Mouse (Mus musculus) E14TG2a.4 (cell line): ENCODE measurements around the gene Gpn2.
A peak's percentile ranks its signal among the peaks of the same experiment; 100 is the strongest.

Experiments
- H3K27me3 ChIP-seq: 2 replicates; pipeline ENCODE4 v1.6.1; 2014; ENCODE audit warnings: low read length, control low read depth; ENCODE audit not compliant: insufficient read depth
- H3K36me3 ChIP-seq: 2 replicates; pipeline ENCODE4 v1.6.1; 2014; ENCODE audit warnings: low read length, control low read depth; ENCODE audit not compliant: insufficient read depth
- H3K4me1 ChIP-seq: replicated peaks from 2 replicates; pipeline ENCODE4 v1.6.1; 2014; ENCODE audit warnings: low read depth, low read length, control low read depth
- H3K4me3 ChIP-seq: replicated peaks from 2 replicates; pipeline ENCODE4 v1.5.1; 2014; ENCODE audit warnings: mild to moderate bottlenecking, low read length
- H3K9me3 ChIP-seq: 2 replicates; pipeline ENCODE4 v1.6.1; 2014; ENCODE audit warnings: low read length, control low read depth
- CTCF ChIP-seq: conservative IDR thresholded peaks from 2 replicates; pipeline ENCODE4 v1.5.1; 2014; ENCODE audit warnings: low read length
- NANOG ChIP-seq: IDR thresholded peaks from 2 replicates; pipeline ENCODE4 v1.6.1; 2014; ENCODE audit warnings: borderline replicate concordance, low read length, mixed read lengths
- POU5F1 ChIP-seq: IDR thresholded peaks from 2 replicates; pipeline ENCODE4 v1.6.1; 2014; ENCODE audit warnings: low read length, borderline replicate concordance

Gpn2 gene

GRCm38 (mm10) chr4:133584059-133584951 is at the start of gene Gpn2:
Gene Gpn2 (plus strand): TSS chr4:133584362.
- H3K27me3 ChIP-seq, result no peaks in the 10 kb centered on the region
- TF ChIP-seq CTCF (no peak), NANOG (no peak), POU5F1 (no peak)
- peaks cover 80% of the 10 kb centered on the region for H3K36me3 ChIP-seq
- peaks cover 58% of the 10 kb centered on the region for H3K4me1 ChIP-seq
- H3K4me3 ChIP-seq, result peak within 1 kb of the TSS; percentile 97
- H3K9me3 ChIP-seq, result no peaks in the 10 kb centered on the region

DNA sequence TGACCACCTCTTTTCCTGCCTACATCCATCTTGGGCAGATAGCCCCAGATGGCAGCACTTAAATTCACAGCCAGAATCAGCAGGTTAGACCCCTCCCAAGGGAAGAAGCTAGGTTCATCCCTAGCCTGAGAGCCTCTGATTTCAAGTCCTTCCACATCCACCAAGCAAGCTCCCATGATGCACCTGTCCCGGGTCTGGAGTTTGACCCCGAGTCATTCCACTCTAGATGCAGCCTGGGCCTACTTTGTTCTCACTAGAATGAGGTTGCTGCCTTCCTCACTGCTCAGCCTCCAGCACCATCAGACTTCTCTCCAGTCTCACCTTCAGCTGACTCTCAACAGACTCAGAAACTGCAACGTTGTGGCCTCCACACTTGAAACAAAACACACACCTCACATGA is 48.1 kb upstream of the Gpn2 start:
- TF ChIP-seq CTCF, result no peak
- no peak for TF ChIP-seq POU5F1
- no peak for TF ChIP-seq NANOG
- peaks cover 61% of the 10 kb centered on the region for H3K4me1 ChIP-seq
- H3K4me3 ChIP-seq, result no peak overlapping the region
- peaks cover 94% of the 10 kb centered on the region for H3K36me3 ChIP-seq
- H3K9me3 ChIP-seq, result no peaks in the 10 kb centered on the region
- no peaks in the 10 kb centered on the region for H3K27me3 ChIP-seq

- no peak overlapping the region for H3K4me3 ChIP-seq
- H3K9me3 ChIP-seq, result no peaks in the 10 kb centered on the region
- H3K27me3 ChIP-seq, result no peaks in the 10 kb centered on the region
- H3K36me3 ChIP-seq, result peaks cover 94% of the 10 kb centered on the region
- TF ChIP-seq POU5F1, result no peak
- no peak for TF ChIP-seq CTCF
- TF ChIP-seq NANOG, result no peak
- peaks cover 62% of the 10 kb centered on the region for H3K4me1 ChIP-seq
These were observed 47.5 kb upstream of the Gpn2 start for GRCm38 (mm10) chr4:133536652-133537051.

- peak within 1 kb of the TSS; percentile 98 for H3K4me3 ChIP-seq
These were observed 38.6 kb upstream of the Gpn2 start, which contains the start of gene Nudc for GRCm38 (mm10) chr4:133545272-133546231. Gene Nudc (minus strand): TSS chr4:133545996.

DNA sequence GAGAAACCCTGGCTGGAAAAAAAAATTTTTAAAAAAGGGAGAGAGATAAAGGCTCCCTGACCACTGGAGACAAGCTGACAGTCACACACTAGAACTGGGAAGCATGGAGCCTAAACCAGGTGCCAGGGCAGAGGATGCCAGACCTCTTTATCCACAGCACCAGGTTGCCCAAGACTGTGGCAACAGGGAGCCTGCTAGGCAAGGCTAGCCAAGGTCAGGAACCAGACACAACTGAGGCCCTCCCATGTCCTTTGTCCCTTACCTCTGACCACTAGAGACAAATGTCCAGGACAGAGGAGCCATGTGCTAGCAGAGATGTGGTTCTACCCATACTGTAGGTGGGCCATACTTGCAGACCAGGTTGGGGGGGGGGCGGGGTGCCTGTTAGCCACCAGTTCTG is 32.1 kb upstream of the Gpn2 start:
- no peak overlapping the region for H3K4me3 ChIP-seq
- no peak for TF ChIP-seq NANOG
- no peak for TF ChIP-seq CTCF
- no peak for TF ChIP-seq POU5F1

More at GRCm38 (mm10) chr4:133545272-133546231, 38.6 kb upstream of the Gpn2 start, which contains the start of gene Nudc:
- Histone ChIP-seq H3K27me3 (peaks cover 4% of the 10 kb centered on the region; the same call in 1 of the 2 replicates), H3K9me3 (no peaks in the 10 kb centered on the region), H3K36me3 (peaks cover 39% of the 10 kb centered on the region), H3K4me1 (peaks cover 49% of the 10 kb centered on the region)
- no peak for TF ChIP-seq CTCF

DNA sequence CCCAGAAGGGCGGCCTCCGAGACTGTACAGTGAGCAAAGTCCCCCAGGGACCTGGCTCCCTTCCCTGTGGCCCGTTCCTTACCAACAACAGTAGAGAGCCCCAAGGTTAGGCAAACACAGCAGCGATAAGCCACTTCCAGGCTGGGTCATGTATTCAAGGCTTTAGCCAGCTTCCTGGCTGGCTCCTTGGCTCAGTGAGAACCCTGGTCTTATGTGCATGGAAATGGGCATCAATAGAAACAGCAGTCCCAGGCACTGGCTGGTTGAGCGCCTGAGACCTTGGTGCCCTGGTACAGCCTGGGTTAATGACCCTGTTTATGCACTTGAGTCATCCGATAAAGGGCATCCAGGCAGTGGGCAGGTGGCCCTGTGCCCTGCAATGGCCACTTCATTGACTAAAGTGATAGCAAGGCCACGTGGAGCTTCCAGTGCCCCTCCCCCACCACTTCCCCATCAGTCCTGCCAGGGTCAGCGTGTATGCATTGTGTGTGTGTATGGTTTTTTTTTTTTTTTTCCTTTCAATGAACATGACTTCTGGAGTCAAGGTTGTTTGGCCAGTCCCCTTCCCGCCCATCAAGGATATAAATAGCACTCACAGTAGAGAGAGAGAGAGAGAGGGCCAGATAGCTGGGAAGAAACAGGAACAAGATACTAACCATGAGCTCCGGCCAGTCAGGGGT is 31.3 kb upstream of the Gpn2 start, which contains the start of gene Nr0b2:
Nr0b2 (plus strand) TSS at position 609 of the 680 bp plus-strand sequence.
- peaks cover 22% of the 10 kb centered on the region for H3K4me1 ChIP-seq
- no peaks in the 10 kb centered on the region for H3K36me3 ChIP-seq
- no peaks in the 10 kb centered on the region for H3K9me3 ChIP-seq
- TF ChIP-seq POU5F1 (no peak), CTCF (no peak), NANOG (no peak)
- H3K4me3 ChIP-seq, result peak within 1 kb of the TSS; percentile 63
- peaks cover 35% of the 10 kb centered on the region for H3K27me3 ChIP-seq

More for the DNA sequence above, 32.1 kb upstream of the Gpn2 start:
- H3K9me3 ChIP-seq, result no peaks in the 10 kb centered on the region
- peaks cover 30% of the 10 kb centered on the region for H3K27me3 ChIP-seq
- H3K36me3 ChIP-seq, result no peaks in the 10 kb centered on the region
- H3K4me1 ChIP-seq, result peaks cover 22% of the 10 kb centered on the region

DNA sequence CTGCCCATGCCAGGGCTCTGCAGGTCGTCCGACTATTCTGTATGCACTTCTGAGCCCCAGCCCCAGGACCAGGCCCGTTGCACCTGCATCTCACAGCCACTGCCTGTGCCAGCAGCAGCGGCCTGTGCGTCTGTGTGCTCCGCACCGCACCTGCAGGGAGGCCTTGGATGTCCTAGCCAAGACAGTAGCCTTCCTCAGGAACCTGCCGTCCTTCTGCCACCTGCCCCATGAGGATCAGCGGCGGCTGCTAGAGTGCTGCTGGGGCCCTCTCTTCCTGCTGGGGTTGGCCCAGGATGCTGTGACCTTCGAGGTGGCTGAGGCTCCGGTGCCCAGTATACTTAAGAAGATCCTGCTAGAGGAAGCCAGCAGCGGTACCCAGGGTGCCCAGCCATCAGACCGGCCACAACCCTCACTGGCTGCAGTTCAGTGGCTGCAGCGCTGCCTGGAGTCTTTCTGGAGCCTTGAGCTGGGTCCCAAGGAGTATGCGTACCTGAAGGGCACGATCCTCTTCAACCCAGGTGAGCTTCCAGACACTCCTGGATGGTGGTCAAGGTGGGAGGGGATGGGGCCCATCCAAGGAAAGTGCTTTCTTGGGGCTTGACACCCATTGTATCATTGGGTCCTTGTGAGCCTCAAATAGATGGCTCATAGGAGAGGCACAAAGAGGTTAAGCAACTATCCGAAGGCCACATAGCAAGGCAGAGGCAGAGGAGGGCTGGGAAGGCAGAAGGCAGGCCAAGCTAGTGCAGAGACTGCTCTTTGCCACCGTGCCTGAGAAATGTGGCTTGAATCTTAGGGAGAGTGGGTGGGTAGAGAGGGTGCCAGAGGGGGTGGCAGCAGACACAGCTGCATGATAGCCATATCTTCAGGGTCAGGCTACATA is 30.5 kb upstream of the Gpn2 start:
- Histone ChIP-seq H3K9me3 (no peaks in the 10 kb centered on the region), H3K36me3 (no peaks in the 10 kb centered on the region), H3K27me3 (peaks cover 35% of the 10 kb centered on the region), H3K4me1 (peaks cover 22% of the 10 kb centered on the region), H3K4me3 (peak overlapping the region; percentile 63)
- TF ChIP-seq POU5F1 (no peak), CTCF (no peak), NANOG (no peak)
